Mouse (Mus musculus) monocyte, adult 59 days (primary cell): ENCODE measurements around the gene Rasl10a. TPM values are rescaled to one million over a fixed set of nuclear protein-coding genes. Genes with fewer than 3 reads are reported as not detected.

ENCODE experiments used
- total RNA-seq, 2 experiments: library from RNA; stranded (reverse); gene quantifications; one replicate each; pipeline ENCODE4 v1.2.4; 2023

The Rasl10a gene
- total RNA-seq = not detected

DNA sequence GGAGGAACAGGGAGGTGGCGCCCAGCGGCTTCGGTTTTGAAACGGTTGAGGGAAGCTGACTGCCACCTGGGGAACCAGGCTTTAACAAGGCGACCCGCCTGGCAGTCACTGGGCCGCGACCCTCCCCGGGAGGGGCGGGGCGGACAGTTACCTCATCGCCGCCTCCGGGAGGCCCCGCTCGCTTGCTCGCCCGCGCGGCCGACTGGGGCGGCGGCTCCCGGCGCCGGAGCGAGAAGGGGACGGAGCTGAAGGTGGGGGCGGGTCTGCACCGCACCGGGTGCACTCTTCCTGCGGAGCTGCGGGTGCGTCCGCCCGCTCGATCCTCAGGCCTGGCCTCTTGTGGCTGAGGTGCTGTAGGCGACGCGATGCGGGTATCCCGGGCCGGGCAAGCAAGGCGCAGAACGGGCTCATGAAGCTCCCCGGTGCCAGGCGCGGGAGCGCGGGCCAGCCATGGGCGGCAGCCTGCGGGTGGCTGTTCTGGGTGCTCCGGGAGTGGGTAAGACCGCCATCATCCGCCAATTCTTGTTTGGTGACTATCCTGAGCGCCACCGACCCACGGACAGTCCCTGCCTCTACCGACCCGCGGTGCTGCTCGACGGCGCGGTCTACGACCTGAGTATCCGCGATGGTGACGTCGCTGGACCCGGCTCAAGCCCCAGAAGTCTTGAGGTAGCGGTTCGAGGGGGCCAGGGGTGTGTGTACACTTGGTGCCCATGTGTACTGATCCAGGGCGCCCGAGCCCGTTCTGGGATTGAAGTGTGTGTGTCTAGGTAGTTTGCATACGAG is at the start of gene Rasl10a:
Gene Rasl10a (plus strand): TSS at position 273 of the 786 bp plus-strand sequence.

DNA sequence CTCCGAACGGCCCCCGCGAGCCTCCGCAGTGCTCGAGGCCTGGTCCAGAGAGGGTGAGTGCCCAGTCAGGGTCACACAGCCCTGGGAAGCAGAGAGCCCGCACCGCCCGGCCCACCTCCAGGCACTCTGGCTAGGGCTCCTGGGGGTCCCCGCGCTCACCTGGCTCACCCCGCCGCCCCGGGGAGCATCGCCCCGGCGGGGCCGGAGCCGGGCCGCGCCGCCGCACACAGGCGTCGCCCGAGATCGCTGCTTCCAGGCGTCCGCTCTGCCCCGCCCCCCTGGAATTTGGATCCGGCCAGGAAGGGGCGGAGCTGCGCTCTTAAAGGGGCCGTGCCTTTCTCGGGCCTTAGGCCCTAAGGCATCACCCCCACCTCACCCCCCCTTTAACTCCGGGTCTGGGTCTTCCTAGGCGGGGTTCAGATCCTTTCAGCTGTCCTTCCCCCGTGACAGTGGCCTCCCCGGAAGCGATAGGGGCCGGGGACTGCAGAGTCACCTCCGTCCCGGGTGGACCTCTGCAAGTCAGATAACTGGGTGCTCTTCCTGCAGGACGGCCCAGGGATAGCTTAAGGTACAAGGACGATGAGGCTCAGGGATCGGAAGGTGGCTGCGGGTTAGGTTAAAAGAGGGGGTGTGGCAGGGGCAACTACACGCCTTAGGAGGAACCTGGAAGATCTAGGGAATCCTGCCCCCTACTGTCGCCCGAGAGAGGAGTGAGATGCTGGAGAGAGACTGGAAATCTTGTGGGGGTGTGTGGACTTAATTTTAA is 7.3 kb downstream of the Rasl10a start, which contains the start of gene Gas2l1:
Gene Gas2l1 (minus strand): TSS at position 272 of the 766 bp plus-strand sequence.

DNA sequence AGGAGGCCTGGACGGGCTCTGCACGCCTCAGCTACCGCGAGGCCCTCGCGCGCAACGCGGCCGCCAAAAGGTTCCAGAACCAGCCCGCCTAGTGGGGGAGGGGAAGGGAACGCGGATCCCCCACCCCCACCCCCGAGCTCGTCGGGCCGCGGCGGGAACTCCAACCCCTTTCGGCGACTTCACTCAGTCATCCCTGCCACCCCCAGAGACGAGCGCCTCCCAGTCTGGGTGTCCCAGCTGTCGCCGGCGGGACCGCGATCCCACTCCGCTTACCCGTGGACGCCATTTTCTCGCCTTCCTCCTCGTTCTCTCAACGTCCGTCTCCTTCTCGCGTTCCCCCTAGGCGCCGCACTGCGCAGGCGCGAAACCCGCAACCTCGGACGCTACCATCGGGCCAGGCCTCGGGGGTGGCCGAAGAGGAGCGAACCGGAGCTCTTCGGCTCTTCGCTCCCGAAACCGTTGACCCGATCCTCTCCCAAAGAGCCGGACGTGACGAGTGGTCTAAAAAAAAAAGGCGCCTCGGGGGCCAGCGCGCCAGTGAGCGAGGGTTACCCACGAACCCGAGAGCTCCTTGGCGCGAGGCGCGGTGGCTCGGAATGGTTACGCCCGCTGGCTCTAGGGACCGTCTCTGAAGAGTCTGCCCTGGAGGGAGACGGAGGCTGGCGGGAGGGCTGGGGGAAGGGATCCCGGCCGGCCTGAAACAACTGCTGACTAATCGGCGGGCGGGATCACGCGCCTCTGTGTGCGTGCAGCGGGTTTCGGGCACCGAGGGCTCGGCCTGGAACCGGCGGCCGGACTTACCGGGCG is 41.0 kb downstream of the Rasl10a start, which contains the start of the genes Rhbdd3 and Ewsr1:
Gene Rhbdd3 (plus strand): TSS at position 191 of the 807 bp plus-strand sequence.
Gene Ewsr1 (minus strand): TSS at position 531 of the 807 bp plus-strand sequence.

Other genes starting within 250 kb of the Rasl10a start
- 10 to 100 TPM; 33.9 to 40.7 TPM for gene Nf2, start 208.6 kb upstream of the Rasl10a start, total RNA-seq
- 1 to 10 TPM; 4.2 to 4.9 TPM for gene Nipsnap1, start 184.2 kb upstream of the Rasl10a start, total RNA-seq
- 10 to 100 TPM; 31.9 to 32.2 TPM for gene Thoc5, start 162.8 kb upstream of the Rasl10a start, total RNA-seq
- not detected for gene Nefh, start 110.1 kb upstream of the Rasl10a start, total RNA-seq
- gene Ap1b1, start 71.3 kb upstream of the Rasl10a start, total RNA-seq = 10 to 100 TPM; 50.2 to 62.6 TPM
- 10 to 100 TPM; 28.8 to 33.1 TPM for gene Gas2l1, start 7.2 kb downstream of the Rasl10a start, total RNA-seq
- 10 to 100 TPM; 10.6 to 11.0 TPM for gene Rhbdd3, start 40.8 kb downstream of the Rasl10a start, total RNA-seq
- gene Ewsr1, start 41.1 kb downstream of the Rasl10a start, total RNA-seq = 100 to 1,000 TPM; 439 to 473 TPM
- not detected for gene Emid1, start 94.1 kb downstream of the Rasl10a start, total RNA-seq
- 10 to 100 TPM; 15.9 to 16.8 TPM for gene Kremen1, start 203.4 kb downstream of the Rasl10a start, total RNA-seq